Mouse (Mus musculus) ES-E14 (cell line): ENCODE measurements at regions not wholly inside any gene's neighbourhood (a gene's known extent, or its start where the extent isn't known, plus 50 kb on each side); places are given as distances from the start of the nearest gene placed in this dataset.

Experiments used
- DNase-seq: peaks from one replicate; pipeline ENCODE4 v3.0.0-alpha.2; 2013; ENCODE audit warnings: low read depth, low spot score
- H3K27ac ChIP-seq: 2 replicates; pipeline ENCODE4 v1.5.1; 2012; ENCODE audit warnings: low read depth, mild to moderate bottlenecking, low read length, moderate library complexity, mixed read lengths; ENCODE audit not compliant: poor library complexity, insufficient read depth, severe bottlenecking
- H3K36me3 ChIP-seq: 2 replicates; pipeline ENCODE4 v1.6.1; 2012; ENCODE audit warnings: mild to moderate bottlenecking, low read length, moderate library complexity, mixed read lengths; ENCODE audit not compliant: control insufficient read depth, poor library complexity, insufficient read depth, severe bottlenecking
- H3K4me1 ChIP-seq, 2 experiments: fragments of 150-350 bp in 1 of 2; sonication (generic) in 1 of 2; 2 replicates each; pipeline ENCODE4 v1.6.1; 2012; ENCODE audit warnings: low read length in 2 of 2, mild to moderate bottlenecking in 1 of 2, mixed read lengths in 1 of 2; ENCODE audit not compliant: control insufficient read depth in 2 of 2, insufficient read depth in 2 of 2, poor library complexity in 1 of 2
- H3K4me3 ChIP-seq, 2 experiments: fragments of 150-350 bp in 1 of 2; sonication (generic) in 1 of 2; 2 replicates each; pipeline ENCODE4 v1.5.1; 2012; ENCODE audit warnings: low read length in 2 of 2, low read depth in 1 of 2, mild to moderate bottlenecking in 1 of 2, mixed read lengths in 1 of 2; ENCODE audit not compliant: insufficient read depth in 1 of 2, poor library complexity in 1 of 2, severe bottlenecking in 1 of 2
- H3K9ac ChIP-seq: 2 replicates; pipeline ENCODE4 v1.6.1; 2012; ENCODE audit warnings: low read depth, mild to moderate bottlenecking, low read length, mixed read lengths; ENCODE audit not compliant: poor library complexity, insufficient read depth, severe bottlenecking
- H3K9me3 ChIP-seq: fragments of 150-350 bp; sonication (generic); 2 replicates; pipeline ENCODE4 v1.6.1; 2012; ENCODE audit warnings: low read depth, mild to moderate bottlenecking, low read length; ENCODE audit not compliant: control insufficient read depth, insufficient read depth
- CHD2 ChIP-seq: IDR thresholded peaks from 2 replicates; pipeline ENCODE4 v1.6.1; 2014; ENCODE audit warnings: mild to moderate bottlenecking, low read depth, low read length, inconsistent platforms
- HCFC1 ChIP-seq: IDR thresholded peaks from 2 replicates; pipeline ENCODE4 v1.6.1; 2012; ENCODE audit warnings: low read length, inconsistent platforms, borderline replicate concordance; ENCODE audit not compliant: insufficient read depth
- MAFK ChIP-seq: IDR thresholded peaks from 2 replicates; pipeline ENCODE4 v1.6.1; 2014; ENCODE audit warnings: mild to moderate bottlenecking, low read depth, low read length, inconsistent platforms; ENCODE audit not compliant: insufficient read depth
- ZC3H11A ChIP-seq: IDR thresholded peaks from 2 replicates; pipeline ENCODE4 v1.6.1; 2012; ENCODE audit warnings: low read depth, mild to moderate bottlenecking, inconsistent platforms, low read length, borderline replicate concordance
- ZNF384 ChIP-seq: IDR thresholded peaks from 2 replicates; pipeline ENCODE4 v1.6.1; 2012; ENCODE audit warnings: low read depth, low read length, inconsistent platforms
- in situ Hi-C, 2 experiments: fragments of 600-800 bp; cut with MboI; formaldehyde crosslinking; loops; one replicate each; pipeline ENCODE4 v1.15.1; 2025; ENCODE audit warnings: low sequenced_read_pairs in 2 of 2, inconsistent platforms in 1 of 2; ENCODE audit not compliant: unreplicated experiment in 2 of 2

DNA sequence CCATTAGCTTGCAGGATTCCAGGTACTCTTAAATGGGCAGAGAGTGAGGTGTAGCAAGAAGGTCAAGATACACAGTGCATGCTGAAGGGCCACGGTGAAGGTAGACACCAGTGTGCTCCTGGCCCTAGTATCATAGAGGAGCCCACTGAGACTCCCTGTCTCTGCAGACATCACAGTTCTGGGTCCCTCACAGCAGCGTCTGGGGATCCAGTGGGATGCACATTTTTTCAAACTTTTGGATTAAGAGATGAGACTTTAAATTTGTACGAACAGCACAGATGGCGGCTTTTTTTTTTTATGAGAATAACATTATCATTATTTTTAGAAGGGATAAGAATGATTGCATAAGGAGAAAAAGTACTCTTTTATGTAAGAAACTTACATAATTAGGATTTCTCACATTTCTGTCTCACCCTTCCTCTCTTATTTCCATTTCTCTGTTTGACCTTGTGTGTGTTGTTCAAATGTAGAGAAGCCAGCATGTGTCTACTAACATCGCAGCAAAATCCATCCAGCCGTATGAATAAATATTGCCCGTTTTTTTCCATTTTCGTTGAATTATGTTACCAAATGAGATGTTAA lies 441.8 kb upstream of the Tmem132c start:
- no peaks in the 10 kb centered on the region for H3K9me3 ChIP-seq
- H3K9ac ChIP-seq: no peak overlapping the region
- TF ChIP-seq HCFC1 (no peak), ZC3H11A (no peak), ZNF384 (no peak), MAFK (no peak), CHD2 (no peak)
- no peaks in the 10 kb centered on the region for H3K36me3 ChIP-seq
- no peak for DNase-seq
- in situ Hi-C loops: no loop called here
- no peak overlapping the region for H3K27ac ChIP-seq
- H3K4me3 ChIP-seq: no peak overlapping the region
- H3K4me1 ChIP-seq: no peaks in the 10 kb centered on the region

DNA sequence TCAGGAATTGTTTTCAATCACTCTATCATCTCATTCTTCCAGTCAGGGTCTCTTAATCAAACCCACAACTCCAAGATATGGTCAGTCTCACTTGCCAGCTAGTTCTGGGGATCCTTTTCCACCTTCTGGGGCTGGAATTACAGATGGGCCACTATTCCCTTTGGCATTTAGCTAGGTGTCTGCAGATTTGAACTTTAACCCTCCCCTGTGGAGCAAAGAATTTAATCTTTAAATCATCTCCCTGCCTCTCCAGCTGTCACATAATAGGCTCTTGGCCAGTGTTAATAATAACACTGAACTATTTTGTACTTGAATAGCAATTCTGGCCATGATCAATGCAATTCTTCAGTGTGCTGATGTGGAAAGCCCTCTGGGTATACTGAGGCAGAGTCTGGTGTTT lies 435.0 kb upstream of the Tmem132c start:
- Histone ChIP-seq H3K9ac (no peak overlapping the region), H3K9me3 (no peaks in the 10 kb centered on the region), H3K27ac (no peak overlapping the region), H3K4me3 (no peak overlapping the region), H3K4me1 (no peaks in the 10 kb centered on the region), H3K36me3 (no peaks in the 10 kb centered on the region)
- no peak for DNase-seq
- TF ChIP-seq CHD2 (no peak), ZC3H11A (no peak), ZNF384 (no peak), MAFK (no peak), HCFC1 (no peak)
- in situ Hi-C loops: no loop called here

DNA sequence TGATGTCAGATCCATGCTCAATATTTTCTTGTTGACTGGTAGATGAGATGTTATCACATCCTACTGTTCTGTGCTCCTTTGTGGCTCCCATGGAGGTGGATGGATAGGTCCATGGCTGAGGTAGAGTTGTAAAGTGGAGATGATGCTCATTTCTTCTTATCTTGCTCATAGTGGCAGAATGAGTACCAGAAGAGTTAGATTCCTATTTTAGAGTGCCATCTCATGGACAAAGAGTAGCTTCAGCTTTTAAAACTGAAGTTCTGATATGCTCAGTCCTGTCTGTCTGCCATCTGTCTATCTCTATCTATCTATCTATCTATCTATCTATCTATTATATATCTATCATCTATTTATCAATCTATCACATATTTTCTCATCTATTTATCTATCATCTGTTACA lies 425.5 kb upstream of the Tmem132c start:
- TF ChIP-seq HCFC1 (no peak), ZNF384 (no peak), CHD2 (no peak), MAFK (no peak), ZC3H11A (no peak)
- in situ Hi-C loops: no loop called here

GRCm38 (mm10) chr5:126835440-126835839 lies 406.2 kb upstream of the Tmem132c start:
- H3K4me3 ChIP-seq: no peak overlapping the region
- no peaks in the 10 kb centered on the region for H3K9me3 ChIP-seq
- DNase-seq: no peak
- no peaks in the 10 kb centered on the region for H3K4me1 ChIP-seq
- TF ChIP-seq HCFC1: no peak
- TF ChIP-seq MAFK: no peak
- TF ChIP-seq ZNF384: no peak
- no peak for TF ChIP-seq ZC3H11A
- TF ChIP-seq CHD2: no peak
- H3K36me3 ChIP-seq: no peaks in the 10 kb centered on the region
- H3K9ac ChIP-seq: no peak overlapping the region
- in situ Hi-C loops: no loop called here
- H3K27ac ChIP-seq: no peak overlapping the region

More for the DNA sequence above, 425.5 kb upstream of the Tmem132c start:
- Histone ChIP-seq H3K36me3 (no peaks in the 10 kb centered on the region), H3K4me3 (no peak overlapping the region), H3K4me1 (no peaks in the 10 kb centered on the region), H3K27ac (no peak overlapping the region), H3K9ac (no peak overlapping the region), H3K9me3 (no peaks in the 10 kb centered on the region)
- DNase-seq: no peak

DNA sequence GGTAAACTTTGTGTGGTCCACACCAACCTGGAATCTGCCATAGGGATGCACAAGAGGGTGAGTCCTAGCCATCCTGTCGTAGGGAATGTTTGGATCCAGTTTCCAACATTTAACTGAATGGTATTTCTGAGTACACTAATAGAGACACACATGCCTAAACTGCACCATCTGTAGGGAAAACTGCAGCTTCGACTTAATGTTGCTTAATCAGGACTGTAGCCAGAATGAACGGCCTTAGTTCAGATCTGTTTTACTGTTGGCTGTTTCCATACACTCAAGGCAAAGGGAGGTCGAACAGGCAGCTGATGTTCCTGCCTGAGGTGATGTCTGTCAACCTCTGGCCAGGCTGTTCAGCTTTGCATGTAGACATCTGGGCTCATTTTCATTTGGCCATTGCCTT lies 399.0 kb upstream of the Tmem132c start:
- no peak overlapping the region for H3K9ac ChIP-seq
- no peak overlapping the region for H3K27ac ChIP-seq
- TF ChIP-seq HCFC1 (no peak), ZC3H11A (no peak), MAFK (no peak), ZNF384 (no peak), CHD2 (no peak)
- H3K36me3 ChIP-seq: no peaks in the 10 kb centered on the region
- no peaks in the 10 kb centered on the region for H3K9me3 ChIP-seq
- no peaks in the 10 kb centered on the region for H3K4me1 ChIP-seq
- in situ Hi-C loops: no loop called here
- no peak overlapping the region for H3K4me3 ChIP-seq
- DNase-seq: no peak
